Mouse (Mus musculus) kidney, adult 8-10 months (tissue): ENCODE results near the gene Meioc.
"Not testable (repeated sequence)": the region's sequence is repeated elsewhere in the genome, so short reads cannot be mapped to it uniquely, and the experiment has no call there.

Source experiments
- DNase-seq, 2 experiments: peaks; one replicate each; pipeline ENCODE4 v3.0.0; 2022

The Meioc gene

GRCm38 (mm10) chr11:102690162-102690561, 26.6 kb downstream of the Meioc start:
- peak; percentile 19 to 62 for DNase-seq

GRCm38 (mm10) chr11:102695289-102695688, 31.8 kb downstream of the Meioc start:
- no peak for DNase-seq

DNA sequence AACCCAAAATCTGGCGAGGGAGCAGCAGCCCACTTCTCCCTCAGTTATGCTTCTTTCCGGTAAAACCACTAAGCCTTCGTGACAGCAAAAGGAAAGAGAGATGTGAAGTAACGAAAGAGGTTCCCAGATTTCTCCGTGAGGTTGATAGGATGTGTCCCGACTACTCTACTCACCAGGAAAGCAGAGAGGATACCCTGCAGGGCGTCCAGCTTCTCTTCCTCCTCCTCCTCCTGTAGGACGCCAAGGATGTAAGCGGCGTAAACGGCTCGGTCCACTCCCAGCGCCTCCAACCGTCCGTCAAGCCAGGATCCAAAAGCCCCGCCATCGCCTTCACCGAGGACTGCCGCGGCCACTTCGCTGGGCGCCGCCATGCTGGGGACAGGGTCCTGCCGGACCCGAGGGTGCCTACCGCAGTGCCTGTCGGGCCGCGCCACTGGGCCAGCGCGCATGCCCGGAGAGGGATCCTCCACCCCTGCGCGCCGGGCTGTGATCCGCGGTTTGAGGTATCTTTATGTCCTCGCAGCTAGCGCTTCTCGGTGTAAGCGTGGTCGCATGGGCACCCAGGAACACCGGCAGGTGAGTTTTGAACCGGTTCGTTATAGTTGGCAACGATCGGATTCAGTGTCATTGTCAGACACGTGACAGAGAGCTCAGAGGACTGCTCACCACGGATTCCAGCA, 34.0 kb downstream of the Meioc start, which contains the start of gene Ccdc43:
Ccdc43 (minus strand) TSS at position 445 of the 680 bp plus-strand sequence.
- peak; percentile 80 to 86 for DNase-seq

GRCm38 (mm10) chr11:102698018-102698476, 34.5 kb downstream of the Meioc start:
- no peak for DNase-seq

- DNase-seq, result not testable (repeated sequence)
Observed at GRCm38 (mm10) chr11:102702206-102702605, 38.7 kb downstream of the Meioc start.

GRCm38 (mm10) chr11:102712411-102712810, 48.9 kb downstream of the Meioc start:
- no peak for DNase-seq

GRCm38 (mm10) chr11:102714578-102714977, 51.1 kb downstream of the Meioc start:
- not testable (repeated sequence) for DNase-seq

DNA sequence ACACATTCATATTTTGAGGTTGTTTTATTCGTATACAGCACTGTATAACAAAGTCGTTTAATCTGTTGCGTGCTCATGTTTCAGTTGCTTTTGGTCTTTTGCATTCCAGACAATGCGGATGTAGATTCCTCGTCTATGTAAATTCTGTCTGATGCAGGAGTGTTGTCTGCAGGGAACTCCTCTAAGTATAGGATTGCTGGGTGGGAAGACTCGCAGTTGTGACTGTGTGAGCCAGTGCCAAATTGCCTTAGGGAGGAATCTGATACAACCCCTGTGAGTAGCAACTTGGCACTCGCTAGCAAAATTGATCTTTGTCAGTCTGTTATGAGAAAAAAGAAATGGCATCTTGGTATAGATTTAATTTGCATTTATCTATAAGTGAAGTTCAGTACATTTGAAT, 52.6 kb downstream of the Meioc start:
- no peak for DNase-seq

GRCm38 (mm10) chr11:102725574-102725973, 62.1 kb downstream of the Meioc start:
- peak in 1 of 2 experiments; percentile 34 for DNase-seq

DNA sequence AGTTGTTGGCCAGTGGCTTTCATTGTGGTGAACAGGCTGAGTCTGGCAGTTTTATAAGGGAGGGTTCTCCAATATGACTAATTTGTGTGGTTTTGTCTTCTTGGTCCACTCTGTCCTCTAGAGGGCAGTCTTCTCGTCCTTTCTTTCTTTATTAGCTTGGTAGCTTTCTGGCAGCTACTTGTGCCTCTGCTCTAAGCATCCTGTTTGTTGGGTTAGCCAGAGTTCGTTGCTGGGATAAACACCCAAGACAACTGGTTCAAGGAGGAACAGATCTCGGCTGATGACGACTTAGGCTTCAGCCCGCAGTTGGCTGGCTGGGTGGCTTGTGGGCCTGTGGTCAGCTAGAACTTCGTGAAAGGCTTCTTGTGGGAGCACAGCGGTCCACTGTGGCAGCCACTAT, 65.1 kb downstream of the Meioc start:
- peak; percentile 25 to 26 for DNase-seq

DNA sequence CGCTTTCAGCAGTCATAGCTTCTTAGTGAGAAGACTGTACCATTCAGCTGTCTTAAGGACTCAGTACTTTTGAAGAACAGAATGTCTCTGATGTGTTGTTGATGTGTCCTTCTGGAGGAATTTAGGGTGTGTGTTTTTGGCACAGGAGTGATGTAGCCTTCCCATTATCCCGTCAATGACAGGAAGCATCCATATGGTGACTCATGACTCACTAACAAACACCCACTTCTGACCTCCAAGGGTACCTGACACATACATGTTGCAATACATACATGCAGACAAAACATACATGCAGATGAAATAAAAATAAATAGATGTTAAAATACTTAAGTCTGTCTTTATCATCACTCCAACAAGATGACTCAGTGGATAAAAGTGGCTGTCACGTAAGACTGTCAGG, 66.3 kb downstream of the Meioc start:
- DNase-seq, result no peak

DNA sequence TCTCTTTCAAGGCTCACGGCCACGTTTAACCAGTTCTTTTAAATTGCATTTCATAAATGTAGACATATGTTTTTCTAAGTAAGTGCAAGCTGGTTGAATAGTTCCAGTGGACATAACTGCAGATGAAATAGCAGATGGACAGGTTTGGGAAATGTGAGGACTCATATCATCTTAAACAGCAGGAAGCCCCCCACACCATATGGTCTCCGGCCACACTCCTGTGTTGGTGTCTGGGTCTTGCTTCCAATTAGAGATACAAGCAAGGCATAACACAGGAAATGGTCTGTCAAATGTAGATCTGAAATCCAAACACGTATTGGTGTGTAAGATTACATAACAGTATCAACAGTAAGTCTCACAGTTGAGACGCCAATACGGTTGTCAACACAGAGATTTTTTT, 67.8 kb downstream of the Meioc start:
- no peak for DNase-seq
